ENCODE assay signal across 9 mouse cellular contexts in genomic region chr4:46087852-46088251, GRCm38 (mm10). TPM values are rescaled to one million over a fixed set of nuclear protein-coding genes. Genes with fewer than 3 reads are reported as not detected.
A peak's percentile ranks its signal among the peaks of the same experiment; 100 is the strongest.
DNase-seq lines count a peak whose midpoint lies in the region; ATAC-seq and TF ChIP-seq lines count a peak whose summit lies in the region.
"Had no signal": no experiment of that assay in that cellular context is flagged by ENCODE, and none has a peak within 500 bp of the region (broad histone marks: within the 10 kb centered on the region; RNA-seq: fewer than 3 reads in every experiment).

No protein-coding gene starts in this region.

- 0 out of 2 replicates have a peak, but pooled peaks have one; percentile 17 for TF ChIP-seq EP300 in heart, adult 2 months (IDR thresholded peaks at IDR 0.05; ENCODE audit: insufficient read depth, low read depth, low read length)

- no peak for ATAC-seq in inflammation-experienced regulatory T-cells, adult 6 months
- no peak for ATAC-seq in forebrain, embryonic 12.5 days (ENCODE audit: low FRiP score)

- intact Hi-C loops in left cerebral cortex, postnatal 4 days (cut with DNase I) = no loop called here
- intact Hi-C loops in heart, adult 2 months (cut with DNase I) = loop anchor here (2.0 kb wide), 1 partner anchor 49 kb away; the partner anchor contains the start of gene Tmod1
- intact Hi-C loops in left cerebral cortex, postnatal 14 days (cut with DNase I) = loop anchor here (2.0 kb wide), 1 partner anchor 27 kb away; no protein-coding TSS in a partner anchor

- peaks cover 12% of the 10 kb centered on the region for H3K4me1 ChIP-seq in brown adipose tissue, adult 24 weeks (ENCODE audit: control insufficient read depth, insufficient read depth, insufficient read length, low read length)
- peaks cover 25% of the 10 kb centered on the region for H3K4me1 ChIP-seq in heart, adult 2 months (ENCODE audit: control insufficient read depth, insufficient read depth, low read length)
- H3K4me1 ChIP-seq in forebrain, embryonic 12.5 days = peaks cover 9% of the 10 kb centered on the region; the same call in 1 of the 2 replicates

- TF ChIP-seq CTCF in heart, adult 2 months (IDR thresholded peaks at IDR 0.05) = no peak

- H3K4me2 ChIP-seq in forebrain, embryonic 12.5 days = no peak overlapping the region
- H3K4me2 ChIP-seq: neural tube, embryonic 12.5 days had no signal

- H3K27me3 ChIP-seq in heart, adult 2 months (ENCODE audit: control insufficient read depth, insufficient read depth, low read length) = no peaks in the 10 kb centered on the region
- no peaks in the 10 kb centered on the region for H3K27me3 ChIP-seq in forebrain, embryonic 12.5 days
- H3K27me3 ChIP-seq: neural tube, embryonic 12.5 days had no signal

- no peak for TF ChIP-seq POLR2A in heart, adult 2 months (IDR thresholded peaks at IDR 0.05; ENCODE audit: insufficient read depth, low read depth, low read length)

- 12% methylated on average over 5 of the region's 5 CpGs for WGBS in heart, adult 2 months
- 50% methylated on average over 5 of the region's 5 CpGs for WGBS in forebrain, embryonic 12.5 days

- no peak overlapping the region for H3K4me3 ChIP-seq in brown adipose tissue, adult 24 weeks (ENCODE audit: insufficient read depth, low read depth, low read length)
- no peak overlapping the region for H3K4me3 ChIP-seq in heart, adult 2 months
- no peak overlapping the region for H3K4me3 ChIP-seq in forebrain, embryonic 12.5 days (replicated peaks)
- H3K4me3 ChIP-seq: neural tube, embryonic 12.5 days had no signal

- no peaks in the 10 kb centered on the region for H3K79me2 ChIP-seq in heart, adult 2 months (replicated peaks; ENCODE audit: control insufficient read depth, insufficient read depth, low read length)

- peak overlapping the region; percentile 61 for H3K27ac ChIP-seq in brown adipose tissue, adult 24 weeks (replicated peaks; ENCODE audit: low read depth, low read length)
- peak overlapping the region; percentile 62 for H3K27ac ChIP-seq in heart, adult 2 months
- H3K27ac ChIP-seq in forebrain, embryonic 12.5 days = no peak overlapping the region
- H3K27ac ChIP-seq: neural tube, embryonic 12.5 days had no signal

- peak; percentile 83 for DNase-seq in left cerebral cortex, adult 11 months (ENCODE audit: low spot score)
- no peak for DNase-seq in left cerebral cortex, postnatal 4 days
- DNase-seq in heart, adult 2 months = peak; percentile 65 to 78
- DNase-seq in left cerebral cortex, postnatal 14 days (ENCODE audit: low spot score in 2 of 2) = peak; percentile 82 to 89
- DNase-seq in thymus, postnatal 4 days = no peak

- H3K9me3 ChIP-seq in forebrain, embryonic 12.5 days = no peaks in the 10 kb centered on the region
- H3K9me3 ChIP-seq: neural tube, embryonic 12.5 days had no signal

- peaks cover 11% of the 10 kb centered on the region; the same call in 1 of the 2 replicates for H3K36me3 ChIP-seq in heart, adult 2 months (ENCODE audit: control insufficient read depth, insufficient read depth, low read length)
- H3K36me3 ChIP-seq in forebrain, embryonic 12.5 days (replicated peaks) = no peaks in the 10 kb centered on the region
- H3K36me3 ChIP-seq: neural tube, embryonic 12.5 days had no signal

- no peak overlapping the region for H3K9ac ChIP-seq in heart, adult 2 months (ENCODE audit: low read depth, low read length)
- no peak overlapping the region for H3K9ac ChIP-seq in forebrain, embryonic 12.5 days
- H3K9ac ChIP-seq: neural tube, embryonic 12.5 days had no signal

RNA-seq across cellular contexts. Expression of gene Tmod1, which starts 49.1 kb away (rescaled TPM):
- 1 to 10 TPM; 2.4 to 3.4 TPM for total RNA-seq in left cerebral cortex, postnatal 4 days (2021)
- polyA plus RNA-seq in brown adipose tissue, adult 24 weeks (2012; ENCODE audit: insufficient read depth, insufficient read length, missing spikeins) = 2.3 and 5.8 TPM in 2 replicates
- 100 to 1,000 TPM; 250 to 264 TPM for total RNA-seq in heart, adult 2 months (2021)
- 142 and 220 TPM in 2 replicates for polyA plus RNA-seq in heart, adult 2 months (2012; rRNA removed)
- 10 to 100 TPM; 23.6 to 25.1 TPM for total RNA-seq in left cerebral cortex, postnatal 14 days (2021)
- polyA plus RNA-seq in inflammation-experienced regulatory T-cells, adult 6 months (2017; shearing (Covaris generic)) = 1 to 10 TPM in 2 of 3 experiments, not detected in 1; 4.1 to 5.1 TPM
- polyA plus RNA-seq in forebrain, embryonic 12.5 days (2016; fragmentation: Nextera tagmentation; extraction: Ambion mirVana) = 0.67 and 1.1 TPM in 2 replicates

RNA-seq across cellular contexts. Expression of gene Ncbp1, which starts 50.6 kb away (rescaled TPM):
- total RNA-seq in left cerebral cortex, postnatal 4 days (2021) = 10 to 100 TPM; 58.6 to 66.2 TPM
- 24.7 and 36.1 TPM in 2 replicates for polyA plus RNA-seq in brown adipose tissue, adult 24 weeks (2012; ENCODE audit: insufficient read depth, insufficient read length, missing spikeins)
- total RNA-seq in heart, adult 2 months (2021) = 10 to 100 TPM; 19.1 to 21.0 TPM
- polyA plus RNA-seq in heart, adult 2 months (2012; rRNA removed) = 14.9 and 26.0 TPM in 2 replicates
- 10 to 100 TPM; 48.8 to 53.2 TPM for total RNA-seq in left cerebral cortex, postnatal 14 days (2021)
- 10 to 100 TPM; 39.1 to 43.4 (median 40.9) TPM for polyA plus RNA-seq in inflammation-experienced regulatory T-cells, adult 6 months (2017; shearing (Covaris generic))
- 129 and 137 TPM in 2 replicates for polyA plus RNA-seq in forebrain, embryonic 12.5 days (2016; fragmentation: Nextera tagmentation; extraction: Ambion mirVana)

RNA-seq across cellular contexts. Expression of gene Tstd2, which starts 50.6 kb away (rescaled TPM):
- 10 to 100 TPM; 20.0 to 22.3 TPM for total RNA-seq in left cerebral cortex, postnatal 4 days (2021)
- polyA plus RNA-seq in brown adipose tissue, adult 24 weeks (2012; ENCODE audit: insufficient read depth, insufficient read length, missing spikeins) = 13.8 and 15.5 TPM in 2 replicates
- 10 to 100 TPM; 13.4 to 14.9 TPM for total RNA-seq in heart, adult 2 months (2021)
- polyA plus RNA-seq in heart, adult 2 months (2012; rRNA removed) = 9.2 and 12.2 TPM in 2 replicates
- 10 to 100 TPM; 12.9 to 18.1 TPM for total RNA-seq in left cerebral cortex, postnatal 14 days (2021)
- polyA plus RNA-seq in inflammation-experienced regulatory T-cells, adult 6 months (2017; shearing (Covaris generic)) = 10 to 100 TPM; 22.3 to 32.3 (median 29.5) TPM
- 56.1 and 60.6 TPM in 2 replicates for polyA plus RNA-seq in forebrain, embryonic 12.5 days (2016; fragmentation: Nextera tagmentation; extraction: Ambion mirVana)

Comparison
In these comparisons a context has a peak if more than half of its experiments do, and no peak if none do; other contexts are left out.
1. DNase-seq: peak in left cerebral cortex, adult 11 months (single experiment), heart, adult 2 months (2 of 2) and left cerebral cortex, postnatal 14 days (2 of 2); none in left cerebral cortex, postnatal 4 days (single experiment) and thymus, postnatal 4 days (single experiment).
2. RNA of gene Tmod1, which starts 49.1 kb away (polyA plus RNA-seq): 142 to 220 TPM in heart, adult 2 months; 4.1 to 5.1 TPM in inflammation-experienced regulatory T-cells, adult 6 months, 2.3 to 5.8 TPM in brown adipose tissue, adult 24 weeks and 0.67 to 1.1 TPM in forebrain, embryonic 12.5 days; every median in the first group is over 10 times any median in the second.